Mouse (Mus musculus): Measurements from ENCODE around the gene Jmjd8.

GRCm38 (mm10) chr17:25825984-25826570 is 2.6 kb upstream of the Jmjd8 start:
- TF ChIP-seq EP300 (IDR thresholded peaks at IDR 0.05; ENCODE audit: low read depth) (no peak), CTCF (IDR thresholded peaks at IDR 0.05; ENCODE audit: low read depth) (no peak)

All from liver, embryonic 14.5 days (tissue).